Mouse (Mus musculus): Measurements from ENCODE around the gene Lrrc4c.

The Lrrc4c gene

DNA sequence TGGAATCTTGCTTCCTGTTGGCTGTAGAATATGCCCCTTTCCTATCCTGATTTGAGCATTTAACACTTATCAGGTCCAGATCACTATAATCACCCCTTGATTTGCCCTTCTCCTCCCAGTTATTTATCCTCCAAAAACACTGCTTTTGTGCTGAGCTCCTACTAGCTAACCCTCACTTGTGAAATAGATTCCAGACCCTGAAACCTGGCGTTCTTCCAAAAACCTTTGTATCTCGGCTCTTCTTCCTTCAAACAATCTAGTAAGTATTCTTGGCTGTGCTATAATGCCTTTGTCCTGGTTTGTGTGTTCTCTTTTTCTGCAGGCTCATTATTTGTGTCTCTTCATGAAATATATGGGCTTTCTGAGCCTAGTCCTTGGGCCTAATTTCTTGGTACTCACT is 1167.6 kb downstream of the Lrrc4c start:
- no peak for DNase-seq

DNA sequence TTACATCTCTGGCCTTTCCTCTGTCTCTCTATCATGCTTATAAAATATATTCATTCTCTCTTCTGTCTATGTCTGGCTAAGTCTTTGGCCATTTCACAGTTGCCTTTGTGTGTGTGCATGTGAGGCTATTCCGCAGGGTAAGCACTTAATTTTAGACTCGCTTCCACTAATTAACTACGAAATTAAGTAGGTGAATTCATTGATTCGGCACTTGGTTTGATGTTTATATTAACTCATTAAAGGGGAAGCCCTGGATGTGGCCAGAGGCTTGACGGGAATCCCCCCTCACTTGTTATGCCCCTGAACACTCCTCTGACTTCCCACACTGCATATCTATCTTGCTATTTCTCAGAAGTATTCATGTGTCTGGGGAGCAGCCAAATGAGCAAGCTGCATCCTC is 1169.6 kb downstream of the Lrrc4c start:
- DNase-seq = no peak

DNA sequence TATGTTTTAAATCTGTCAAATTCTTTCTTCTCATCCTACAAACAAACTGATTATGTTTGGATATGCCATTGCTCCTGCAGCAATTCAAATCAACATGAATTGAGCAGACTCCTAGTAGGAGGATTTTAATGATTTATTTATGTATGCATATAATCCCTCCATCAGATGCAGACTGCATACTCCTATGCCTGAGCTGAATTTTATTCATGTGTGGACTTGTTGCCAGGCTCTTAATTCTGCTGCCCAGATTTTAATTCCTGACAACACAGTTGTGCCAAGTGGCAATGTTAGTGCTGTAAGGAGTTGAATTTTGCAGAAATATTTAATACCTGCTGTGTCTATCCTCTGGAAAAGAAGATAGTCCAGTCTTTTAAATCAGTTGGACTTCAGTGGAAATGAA is 1179.1 kb downstream of the Lrrc4c start:
- DNase-seq = no peak

DNA sequence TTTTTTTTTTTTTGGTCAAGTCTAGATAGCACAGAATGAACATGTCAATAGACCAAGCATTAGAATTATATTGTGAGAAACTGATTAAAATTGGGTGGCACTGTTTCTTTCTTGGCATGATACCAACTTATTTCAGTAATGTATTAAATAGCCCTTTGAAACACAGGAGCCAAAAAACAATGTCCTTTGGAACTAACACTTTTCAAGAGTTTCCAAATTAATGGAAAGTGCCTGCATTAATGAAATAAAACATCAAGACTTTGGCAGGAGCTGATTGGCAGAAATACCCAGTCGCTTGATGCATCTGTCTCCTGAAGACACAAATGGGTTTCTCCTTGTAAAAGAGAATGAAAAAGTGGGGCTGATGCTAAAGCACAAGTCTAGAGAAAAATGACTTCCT is 1184.5 kb downstream of the Lrrc4c start:
- no peak for DNase-seq

DNA sequence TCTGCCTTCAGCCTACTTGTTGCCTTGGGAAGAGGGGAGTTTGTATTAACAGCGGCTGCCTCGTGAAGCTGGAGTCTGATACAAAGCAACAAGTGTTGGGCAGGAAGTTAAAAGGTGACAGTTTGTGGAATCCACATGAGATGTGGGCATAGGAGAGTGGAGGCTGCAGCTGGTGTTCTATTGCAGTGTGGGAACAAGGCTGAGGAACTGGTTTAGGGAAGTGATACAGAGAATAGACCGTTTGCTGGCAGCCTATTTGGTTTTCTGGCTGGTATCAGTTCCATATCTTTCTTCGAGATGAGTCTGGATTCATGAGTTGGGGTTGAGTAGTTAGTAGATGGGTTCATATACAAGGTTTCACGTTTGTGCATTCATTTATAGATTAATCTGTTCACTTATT is 1186.9 kb downstream of the Lrrc4c start:
- DNase-seq = no peak

DNA sequence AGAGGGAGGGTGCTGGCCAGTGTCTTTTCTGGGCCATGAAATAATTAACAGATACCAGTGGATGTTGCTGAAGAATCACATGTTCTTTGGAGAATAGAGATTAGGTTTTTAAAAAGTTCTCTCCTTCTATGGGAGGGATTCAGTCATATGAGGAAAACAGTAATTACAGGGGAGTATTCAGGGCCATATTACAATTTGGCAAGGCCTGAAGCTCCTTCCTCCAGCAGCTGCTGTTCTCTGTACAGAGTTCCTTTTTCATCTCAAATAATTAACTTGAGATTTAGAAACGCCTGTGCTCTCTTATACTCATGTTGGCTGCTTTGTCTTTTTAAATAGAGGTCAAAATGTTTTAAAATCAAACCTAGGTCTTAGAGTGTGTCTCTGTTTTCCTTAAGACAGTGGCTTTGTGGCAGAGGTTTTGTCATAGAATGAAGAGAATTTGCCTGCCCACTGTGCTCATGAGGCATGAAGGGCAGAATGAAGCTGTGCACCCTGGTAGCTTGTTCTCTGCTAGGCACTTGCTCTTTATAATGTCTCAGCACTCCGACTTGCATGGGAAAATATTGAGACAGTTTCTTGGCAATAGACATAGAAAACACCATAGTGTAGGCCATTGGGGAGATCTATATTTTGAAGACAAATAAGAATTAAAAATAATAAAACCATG is 1206.4 kb downstream of the Lrrc4c start:
- DNase-seq = no peak

DNA sequence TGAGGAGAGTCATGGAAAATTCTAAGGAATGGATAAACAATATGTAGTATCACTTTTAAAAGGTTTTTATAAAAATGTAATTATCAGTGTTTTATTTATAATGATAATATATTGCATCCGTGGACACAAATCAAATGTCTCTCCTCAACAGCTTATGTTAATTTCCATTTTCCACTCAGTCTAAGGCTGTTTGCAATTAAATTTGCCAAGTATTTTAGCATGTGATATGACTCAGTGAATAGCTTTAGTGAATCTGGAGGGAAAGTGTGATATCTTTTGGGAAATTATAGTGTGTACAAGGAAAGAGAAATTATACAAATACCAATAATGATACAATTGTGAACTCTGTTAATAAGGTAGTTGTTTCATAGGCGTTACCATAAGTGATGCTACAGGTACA is 1207.1 kb downstream of the Lrrc4c start:
- no peak for DNase-seq

DNA sequence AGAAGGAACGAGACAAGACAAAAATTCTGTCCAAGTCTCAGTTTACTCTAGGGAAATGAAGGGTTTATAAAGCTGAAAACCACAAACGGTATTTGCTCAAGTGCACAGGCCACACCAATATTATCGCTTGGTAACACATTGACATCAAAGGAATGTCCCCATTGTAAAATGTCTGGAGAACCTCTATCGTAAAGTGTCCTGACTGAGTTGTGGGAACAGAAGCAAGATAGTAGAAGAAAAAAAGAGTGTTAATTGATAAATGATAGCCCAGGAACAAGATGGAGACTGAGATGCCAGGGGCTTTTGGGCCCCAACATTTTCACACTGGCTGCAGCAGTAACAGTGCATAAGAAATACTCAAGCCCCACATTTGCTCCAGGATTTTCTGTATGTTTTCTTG is 1212.7 kb downstream of the Lrrc4c start:
- DNase-seq = no peak

DNA sequence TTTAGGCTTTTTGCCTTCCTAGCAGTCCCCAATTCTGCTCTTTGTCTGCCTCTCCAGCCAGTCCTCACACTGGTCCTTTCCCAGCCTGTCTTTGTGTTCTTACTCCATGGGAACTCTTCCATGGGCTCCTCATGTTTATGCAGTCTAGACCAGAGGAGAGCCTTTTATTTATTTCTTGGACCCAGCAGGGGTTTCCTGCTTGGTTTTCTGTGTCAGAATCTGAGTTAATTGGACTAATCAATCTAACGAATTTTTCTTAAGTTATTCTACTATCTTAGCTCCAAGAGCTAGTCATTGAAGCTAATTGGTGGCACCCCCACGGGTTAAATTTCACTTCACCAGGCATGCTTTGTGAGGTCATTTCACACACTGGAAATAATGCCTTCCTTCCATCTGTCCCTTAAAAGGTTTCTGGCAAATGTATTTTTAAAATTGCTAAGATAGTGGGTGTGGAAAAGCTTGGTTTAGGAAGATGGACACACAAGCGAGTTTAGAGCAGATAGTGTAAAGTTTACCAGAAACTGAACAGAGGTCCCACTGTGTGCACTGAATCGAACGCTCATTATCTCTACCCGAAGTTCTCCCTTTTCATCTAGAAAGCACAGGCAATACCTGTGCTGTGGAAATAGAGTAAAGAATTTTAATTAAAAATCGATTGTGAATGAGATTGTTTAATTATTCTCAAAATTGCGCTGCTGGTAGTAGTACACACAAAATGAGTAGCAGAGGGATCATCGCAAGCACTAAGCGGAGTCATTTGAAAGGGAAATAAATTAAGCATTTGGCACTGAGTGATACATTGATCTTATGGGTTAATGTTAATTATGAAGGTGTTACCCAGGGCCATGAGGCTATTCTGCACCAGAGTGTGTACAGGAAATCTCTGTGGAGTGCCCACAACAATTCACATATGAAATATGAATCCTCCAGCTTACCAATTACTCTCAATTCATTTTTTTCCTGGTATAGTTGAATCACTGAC is 1226.0 kb downstream of the Lrrc4c start:
- DNase-seq = no peak

DNA sequence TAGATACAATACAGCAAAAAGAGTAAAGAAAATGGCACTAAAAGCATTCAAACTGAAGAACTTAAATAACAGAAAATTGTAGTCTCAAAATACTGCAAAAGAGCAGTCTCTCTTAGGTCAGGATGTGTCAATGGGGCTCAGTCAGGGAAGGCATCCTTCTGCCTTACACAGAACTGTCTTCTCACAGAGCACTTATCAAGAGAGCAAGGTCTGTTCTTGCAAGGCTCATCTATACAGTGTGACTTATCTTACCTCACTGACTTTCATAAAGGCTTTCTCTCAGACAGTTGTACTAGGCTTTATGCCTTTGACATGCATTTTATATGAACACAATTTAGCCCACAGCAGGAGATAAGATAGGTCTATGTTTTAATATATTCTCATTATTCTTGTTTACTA is 1226.7 kb downstream of the Lrrc4c start:
- no peak for DNase-seq

DNA sequence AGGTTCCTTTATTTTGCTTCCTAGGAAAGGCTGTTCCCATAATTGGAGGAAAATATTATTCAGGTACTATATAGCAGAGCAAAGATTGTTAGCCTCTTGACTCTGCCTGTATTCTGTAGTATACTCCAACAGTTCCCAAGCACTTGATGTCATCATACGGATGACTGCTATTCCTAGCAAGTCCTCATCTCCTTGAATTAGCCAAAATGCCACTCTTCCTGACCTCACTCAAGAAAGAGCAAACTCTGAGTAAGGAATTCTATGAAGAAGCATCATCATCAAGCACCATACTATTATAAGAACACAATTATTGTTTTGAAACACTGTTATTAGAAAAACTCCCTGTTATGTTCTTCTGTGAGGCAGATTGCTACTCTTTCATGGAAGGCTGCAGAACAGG is 1228.0 kb downstream of the Lrrc4c start:
- DNase-seq = no peak

DNA sequence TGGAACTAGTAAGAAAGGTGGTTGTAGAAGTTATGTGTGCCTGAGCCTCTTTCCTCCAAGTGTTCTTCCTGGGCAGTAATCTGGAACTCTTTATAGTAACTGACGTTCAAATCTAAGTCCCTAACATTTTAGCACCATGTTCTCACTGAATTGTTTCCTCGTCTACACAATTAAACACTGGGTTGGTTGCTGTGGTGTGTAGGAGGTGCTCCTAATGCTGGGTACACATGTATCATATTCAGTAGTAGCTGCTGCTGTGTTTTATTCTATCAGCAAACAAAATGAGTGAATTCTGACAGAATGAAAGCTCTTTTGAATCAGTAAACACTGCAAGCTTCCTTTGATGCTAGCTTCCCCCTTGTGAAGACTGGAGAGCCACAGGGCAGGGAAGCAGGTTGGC is 1246.5 kb downstream of the Lrrc4c start:
- no peak for DNase-seq

DNA sequence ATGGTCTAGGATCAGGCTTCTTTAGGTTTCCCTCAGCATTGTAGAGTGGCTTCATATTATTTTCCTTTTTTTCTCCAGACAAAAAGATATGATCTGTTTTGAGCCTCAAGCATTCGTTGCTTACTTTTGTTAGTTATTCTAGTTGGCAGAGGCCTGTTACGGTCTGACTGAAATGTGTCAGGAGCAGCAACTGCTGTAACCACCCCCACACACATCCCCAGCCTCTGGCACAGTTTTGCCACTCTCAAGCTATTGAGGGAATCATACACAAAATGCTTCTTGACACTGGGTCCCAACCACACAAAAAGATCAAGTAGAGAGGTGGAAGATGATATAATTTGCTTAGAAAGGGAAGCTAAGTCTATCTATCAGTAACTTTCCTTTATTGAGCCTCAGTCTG is 1251.0 kb downstream of the Lrrc4c start:
- no peak for DNase-seq

DNA sequence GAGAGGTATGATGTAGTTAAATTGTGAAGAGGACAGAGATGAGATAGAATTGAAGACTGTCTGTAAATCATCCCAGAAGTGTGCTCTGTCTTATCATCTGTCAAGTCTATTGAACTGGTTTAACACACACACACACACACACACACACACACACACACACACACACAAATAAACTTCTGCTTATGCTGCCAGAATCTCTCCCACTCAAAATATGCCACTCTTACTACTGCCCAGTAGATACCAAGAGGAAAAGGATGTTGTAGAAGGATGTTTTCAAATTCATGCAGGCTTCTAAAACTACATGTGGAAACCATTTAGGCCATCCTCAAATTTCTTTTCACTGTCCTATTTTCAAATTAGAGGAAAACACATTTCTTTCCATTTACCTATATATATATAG is 1257.0 kb downstream of the Lrrc4c start:
- no peak for DNase-seq

DNA sequence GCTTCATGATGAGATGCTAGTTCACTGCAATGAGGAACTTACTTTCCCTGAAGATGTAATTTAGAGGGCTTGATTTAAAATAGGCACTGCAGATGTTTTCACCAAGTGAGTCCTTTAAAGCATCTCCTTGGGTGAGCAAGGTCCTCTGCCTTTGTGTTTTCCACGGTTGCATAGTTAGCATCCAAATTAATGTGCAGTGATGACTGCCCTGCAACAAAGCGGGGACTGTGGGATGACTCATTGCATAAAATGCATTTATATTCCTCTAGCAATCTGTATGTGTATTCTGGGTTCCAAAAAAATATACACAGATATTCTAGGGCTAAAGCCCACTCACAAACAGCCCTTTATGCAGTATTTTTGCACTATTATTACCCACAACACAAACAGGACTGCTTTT is 1263.2 kb downstream of the Lrrc4c start:
- DNase-seq = no peak

DNA sequence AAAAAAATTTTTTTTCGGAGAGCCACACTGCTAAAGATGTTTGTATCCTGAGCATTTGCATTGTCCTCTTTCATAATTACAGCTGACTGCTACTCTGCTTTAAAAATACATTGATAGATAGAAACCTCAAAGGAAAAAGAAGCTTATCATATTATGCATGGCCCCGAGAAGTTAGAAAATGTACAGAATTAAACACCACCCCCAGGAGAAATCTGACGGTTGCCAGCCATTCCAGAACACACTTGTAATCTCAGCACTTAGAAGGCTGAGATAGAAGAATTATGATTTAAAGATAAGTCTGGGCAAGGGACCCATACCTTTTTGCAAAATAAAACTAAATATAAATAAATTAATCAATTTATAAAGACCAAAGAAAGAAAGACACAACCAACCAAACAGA is 1268.4 kb downstream of the Lrrc4c start:
- no peak for DNase-seq

DNA sequence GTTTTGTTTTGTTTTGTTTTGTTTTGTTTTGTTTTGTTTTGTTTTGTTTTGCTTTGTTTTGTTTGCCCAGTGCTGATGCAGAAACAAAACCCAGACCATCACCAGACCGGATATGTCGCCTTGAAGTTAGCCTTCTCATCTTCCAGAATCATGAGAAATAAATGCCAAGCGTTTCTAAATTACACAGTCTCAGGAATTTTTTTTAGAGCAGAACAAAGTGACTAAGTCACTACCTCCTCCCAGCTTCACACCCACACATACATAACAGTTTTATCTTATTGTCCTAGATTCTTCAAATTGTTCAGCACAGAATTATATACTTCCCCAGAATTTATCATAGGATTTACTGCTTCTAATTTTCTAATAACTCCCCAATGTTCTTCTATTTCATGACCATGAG is 1272.6 kb downstream of the Lrrc4c start:
- no peak for DNase-seq

DNA sequence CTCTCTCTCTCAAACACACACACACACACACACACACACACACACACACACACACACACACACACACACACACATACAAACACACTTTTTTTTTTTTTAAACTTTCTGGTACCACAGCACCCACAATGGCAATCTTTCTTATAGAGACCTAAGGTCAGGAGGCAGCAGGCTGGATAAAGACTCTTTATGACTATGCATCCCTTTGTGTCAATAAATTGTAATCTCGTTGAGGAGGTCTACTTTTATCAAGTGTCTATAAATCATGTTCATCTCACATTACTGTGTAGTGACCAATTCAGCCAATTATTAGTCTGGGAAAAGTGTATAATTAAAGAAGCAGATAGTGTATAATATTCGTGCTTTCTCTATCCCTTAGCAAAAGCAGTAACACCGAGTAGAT is 1286.2 kb downstream of the Lrrc4c start:
- no peak for DNase-seq

DNA sequence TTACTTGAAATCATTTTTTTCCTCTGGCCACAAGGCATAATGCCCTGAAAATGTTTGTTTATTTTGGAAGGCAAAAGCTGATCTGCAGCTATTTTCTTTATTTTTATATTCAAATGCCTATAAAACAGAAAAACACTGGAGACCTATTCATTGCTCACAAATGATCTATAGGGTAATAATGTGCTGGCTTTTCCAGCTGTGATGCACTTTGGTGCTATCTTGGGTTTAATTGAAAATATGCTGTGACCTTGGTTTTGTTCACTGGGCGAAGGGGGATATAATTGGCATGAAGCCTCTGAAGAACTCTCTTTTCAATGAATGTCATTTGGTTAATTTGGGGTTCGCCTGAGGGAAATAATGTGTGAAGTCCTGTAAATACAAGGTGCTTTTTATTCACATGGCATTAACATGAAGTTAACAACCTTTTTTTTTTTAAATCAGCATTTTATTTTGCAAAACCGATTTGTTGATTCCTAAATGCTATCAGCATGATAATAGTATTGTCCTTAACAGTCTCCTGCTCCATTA is 1286.8 kb downstream of the Lrrc4c start:
- no peak for DNase-seq

DNA sequence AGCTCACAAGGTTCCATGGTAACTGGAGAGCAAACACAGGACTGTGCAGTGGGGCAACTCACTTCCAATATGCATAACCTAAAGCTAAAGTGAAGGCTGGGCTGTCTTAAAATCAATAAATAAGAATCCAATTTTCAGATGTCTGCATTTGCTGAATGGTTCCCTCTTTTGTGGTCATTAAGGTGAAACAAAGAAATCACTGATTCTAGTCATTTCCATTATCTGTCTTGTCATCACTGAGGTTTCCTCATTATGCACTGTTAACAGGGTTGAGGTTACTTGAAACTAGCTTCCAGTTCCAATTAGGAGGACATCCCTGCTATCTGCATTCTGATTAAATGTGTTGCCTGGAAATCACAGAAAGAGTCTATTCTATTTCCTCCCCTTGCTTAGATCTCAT is 1291.5 kb downstream of the Lrrc4c start:
- DNase-seq = no peak

DNA sequence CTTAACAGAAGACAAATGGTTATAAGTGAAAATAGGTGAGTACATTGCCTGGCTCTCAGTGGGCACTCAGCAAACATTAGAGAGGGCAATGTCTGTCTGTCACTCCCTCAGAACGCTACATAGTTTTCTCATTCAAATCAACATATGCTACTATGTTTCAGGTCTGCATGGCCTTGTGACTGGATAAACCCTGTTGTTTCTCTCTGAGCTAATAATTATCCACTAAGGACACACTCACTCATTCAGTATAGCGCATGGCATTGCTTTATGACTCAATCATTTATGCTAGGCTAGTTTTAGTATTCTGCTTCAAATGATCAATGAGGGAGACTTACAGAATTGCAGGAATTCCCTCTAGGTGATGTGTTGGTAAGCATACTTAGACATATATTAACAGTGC is 1292.6 kb downstream of the Lrrc4c start:
- DNase-seq = no peak

DNA sequence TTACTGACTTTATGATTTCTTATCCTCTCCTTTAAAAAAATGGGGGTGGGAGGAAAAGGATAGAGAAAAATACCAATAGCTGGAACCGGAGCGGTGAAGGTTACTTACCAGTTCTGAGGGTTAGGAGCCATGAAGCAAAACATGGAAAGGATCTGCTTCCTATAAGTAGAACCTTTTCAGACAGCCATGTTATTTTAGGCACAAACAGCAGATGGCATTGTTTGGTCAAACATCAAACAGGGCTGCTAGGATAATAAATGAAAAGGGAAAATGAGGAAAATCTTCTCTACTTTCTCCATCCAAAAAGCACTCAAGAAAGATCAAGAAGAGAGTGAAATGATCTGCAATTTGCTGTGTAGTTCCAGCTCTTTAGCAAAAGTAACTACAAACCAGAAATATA is 1296.8 kb downstream of the Lrrc4c start:
- DNase-seq = no peak

DNA sequence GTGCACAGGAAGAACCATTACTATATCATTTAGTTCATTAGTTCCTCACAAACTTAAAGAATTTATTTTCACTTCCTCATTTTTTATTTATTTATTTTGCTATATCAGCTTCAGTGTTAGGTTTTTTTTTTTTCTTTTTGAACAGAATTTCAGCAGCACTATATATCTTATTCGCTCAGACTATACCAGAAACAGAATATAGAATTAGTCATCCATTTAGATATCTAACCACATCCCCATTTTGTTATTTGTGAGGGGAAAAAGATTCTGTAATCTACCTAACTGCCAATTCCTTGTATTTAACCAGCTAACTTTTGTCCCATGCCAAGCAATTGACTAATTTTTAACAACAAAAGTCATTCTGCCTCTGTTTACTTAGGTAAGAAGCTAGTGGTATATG is 1300.6 kb downstream of the Lrrc4c start:
- DNase-seq = no peak

DNA sequence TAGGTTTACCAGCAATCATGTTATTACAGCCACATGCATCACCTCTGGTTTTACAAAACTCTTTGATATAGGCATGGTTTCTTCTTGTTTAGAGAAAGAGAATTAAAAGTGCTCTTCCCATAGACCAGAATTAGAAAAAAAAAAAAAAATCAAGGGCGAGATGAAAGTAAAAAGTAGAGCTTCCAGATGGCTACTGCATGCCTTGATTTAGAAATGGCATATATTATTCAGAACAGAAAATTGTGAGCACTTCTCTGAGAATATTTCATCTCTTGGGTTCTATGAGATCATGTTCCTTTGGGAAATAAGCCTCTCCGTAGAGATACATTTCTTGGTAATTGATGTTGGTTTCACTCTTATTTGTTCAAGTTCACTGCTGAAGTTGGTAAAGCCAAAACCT is 1322.0 kb downstream of the Lrrc4c start:
- no peak for DNase-seq

Measured in cerebellum, adult 8-10 months (tissue).